Mouse (Mus musculus) heart, embryonic 16.5 days (tissue): ENCODE results near the gene Ttc7. TPM values are rescaled to one million over a fixed set of nuclear protein-coding genes. Genes with fewer than 3 reads are reported as not detected.
A peak's percentile ranks its signal among the peaks of the same experiment; 100 is the strongest.

Experiments
- ATAC-seq: fragments of 200-750 bp; cut with Nextera tagmentation; replicated peaks from 2 replicates; pipeline ENCODE4 v1.8.0; 2017; ENCODE audit warnings: moderate number of reproducible peaks; ENCODE audit not compliant: insufficient read depth, low FRiP score; ENCODE audit errors: extremely low read depth
- H3K27ac ChIP-seq: fragments of 300-500 bp; sonication (generic); 2 replicates; pipeline ENCODE4 v1.5.1; 2014; ENCODE audit warnings: mild to moderate bottlenecking, low read length, control low read depth, moderate library complexity
- H3K27me3 ChIP-seq: fragments of 300-500 bp; sonication (generic); 2 replicates; pipeline ENCODE4 v1.6.1; 2014; ENCODE audit warnings: low read length, mixed read lengths; ENCODE audit not compliant: control insufficient read depth, insufficient read depth
- H3K36me3 ChIP-seq: fragments of 300-500 bp; sonication (generic); 2 replicates; pipeline ENCODE4 v1.6.1; 2014; ENCODE audit not compliant: control insufficient read depth, insufficient read depth
- H3K4me1 ChIP-seq: fragments of 300-500 bp; sonication (generic); 2 replicates; pipeline ENCODE4 v1.6.1; 2014; ENCODE audit warnings: low read length, mixed read lengths; ENCODE audit not compliant: control insufficient read depth, insufficient read depth
- H3K4me2 ChIP-seq: fragments of 300-500 bp; sonication (generic); 2 replicates; pipeline ENCODE4 v1.6.1; 2014; ENCODE audit warnings: low read depth, mild to moderate bottlenecking, control low read depth, low read length
- H3K4me3 ChIP-seq: fragments of 300-500 bp; sonication (generic); 2 replicates; pipeline ENCODE4 v1.5.1; 2014; ENCODE audit warnings: mild to moderate bottlenecking, control low read depth, low read length
- H3K9ac ChIP-seq: fragments of 300-500 bp; sonication (generic); 2 replicates; pipeline ENCODE4 v1.6.1; 2014; ENCODE audit warnings: low read length, control low read depth
- H3K9me3 ChIP-seq: fragments of 300-500 bp; sonication (generic); replicated peaks from 2 replicates; pipeline ENCODE4 v1.6.1; 2016; ENCODE audit warnings: low read length; ENCODE audit not compliant: control insufficient read depth
- WGBS: fragments of 180-500 bp; shearing (Covaris S2); extraction: QIAGEN DNeasy Blood & Tissue Kit; methylation state at CpG from one replicate; pipeline ENCODE4 v1.1.7; 2014; 5-methylcytosine and 5-hydroxymethylcytosine counted together
- polyA plus RNA-seq: library from polyadenylated mRNA; unstranded; fragments of >200 nt; fragmentation: Nextera tagmentation; extraction: Ambion mirVana; gene quantifications from 2 replicates; pipeline ENCODE4 v1.2.1, GENCODE M21; 2015

Ttc7 gene
- polyA plus RNA-seq, 1 experiment from 2014 or later = 6.2 TPM

DNA sequence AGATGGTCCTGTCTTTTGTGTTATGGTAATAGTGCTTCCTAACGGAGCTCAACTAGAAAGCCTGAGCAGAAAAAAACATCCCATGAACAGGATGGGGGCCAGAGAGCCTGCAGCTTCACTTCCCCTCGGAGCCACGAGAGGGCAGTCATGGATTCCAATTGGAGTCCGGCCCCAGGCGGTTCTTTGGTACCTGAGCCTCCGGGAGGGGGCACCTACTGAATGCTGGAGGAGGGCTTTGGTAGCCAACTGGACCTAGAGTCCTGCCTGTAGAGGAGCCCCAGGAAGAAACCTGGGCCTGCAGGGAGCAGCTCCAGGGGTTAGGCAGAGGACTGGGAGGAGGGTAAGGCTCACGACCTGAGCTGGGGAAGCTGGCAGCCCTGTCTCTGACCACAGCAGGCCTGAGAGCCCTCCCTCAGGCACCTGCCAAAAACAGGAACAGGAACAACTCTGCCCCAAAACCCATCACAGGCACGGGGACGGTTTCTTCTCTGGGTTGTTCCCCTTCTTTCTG lies 32.4 kb downstream of the Ttc7 start:
- Histone ChIP-seq H3K4me1 (peaks cover 14% of the 10 kb centered on the region; the same call in 1 of the 2 replicates), H3K27me3 (no peaks in the 10 kb centered on the region), H3K4me2 (peak overlapping the region; percentile 34; the same call in 1 of the 2 replicates), H3K9ac (no peak overlapping the region), H3K9me3 (no peaks in the 10 kb centered on the region), H3K4me3 (no peak overlapping the region), H3K36me3 (no peaks in the 10 kb centered on the region), H3K27ac (no peak overlapping the region)
- 5% methylated on average over 9 of the region's 9 CpGs for WGBS
- peak; percentile 58 for ATAC-seq

DNA sequence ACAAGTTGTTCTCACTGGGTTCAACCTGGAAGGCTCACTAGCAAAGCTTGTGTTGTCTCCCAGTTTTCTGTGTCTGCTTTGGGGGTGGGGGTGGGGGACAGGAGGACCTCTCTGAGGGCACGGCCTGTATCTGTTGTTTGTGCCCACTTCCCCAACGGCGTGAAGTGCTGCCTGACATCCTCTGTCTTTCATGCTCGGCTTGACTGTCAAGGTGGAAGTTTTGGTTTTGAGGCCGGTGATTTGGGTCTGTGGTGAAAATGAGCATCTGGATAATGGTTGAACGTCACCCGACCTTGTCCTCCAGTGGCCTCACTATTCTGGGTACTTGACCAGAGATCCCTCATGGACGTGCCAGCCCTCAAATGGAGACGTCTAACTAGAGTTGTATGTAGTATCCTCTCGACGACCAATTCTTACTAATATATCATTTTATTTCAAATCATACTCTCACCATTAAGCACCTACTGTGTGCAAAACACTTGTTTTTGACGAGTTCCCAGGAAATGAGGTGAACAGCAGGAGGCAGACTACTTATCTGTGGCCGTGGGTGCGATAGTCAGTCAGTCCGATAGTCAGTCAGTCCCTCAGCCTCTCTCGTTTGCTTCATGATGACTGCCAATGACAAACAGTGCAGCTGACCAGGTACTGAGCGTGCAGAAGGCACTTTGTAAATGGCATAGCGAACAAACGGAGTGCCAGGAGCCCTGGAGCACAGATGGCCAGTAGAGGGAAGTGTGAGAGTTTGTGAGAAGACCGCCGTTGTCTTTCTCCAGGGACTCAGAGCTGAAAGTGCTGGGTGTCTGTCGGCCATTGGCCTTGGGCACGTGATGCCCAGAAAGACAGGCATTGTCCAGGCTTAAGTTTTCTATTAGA lies 33.4 kb downstream of the Ttc7 start:
- Histone ChIP-seq H3K9ac (no peak overlapping the region), H3K9me3 (no peaks in the 10 kb centered on the region), H3K27ac (no peak overlapping the region), H3K4me1 (peaks cover 14% of the 10 kb centered on the region; the same call in 1 of the 2 replicates), H3K4me2 (no peak overlapping the region), H3K36me3 (no peaks in the 10 kb centered on the region), H3K27me3 (no peaks in the 10 kb centered on the region), H3K4me3 (no peak overlapping the region)
- ATAC-seq = no peak
- WGBS = 67% methylated on average over 23 of the region's 23 CpGs

DNA sequence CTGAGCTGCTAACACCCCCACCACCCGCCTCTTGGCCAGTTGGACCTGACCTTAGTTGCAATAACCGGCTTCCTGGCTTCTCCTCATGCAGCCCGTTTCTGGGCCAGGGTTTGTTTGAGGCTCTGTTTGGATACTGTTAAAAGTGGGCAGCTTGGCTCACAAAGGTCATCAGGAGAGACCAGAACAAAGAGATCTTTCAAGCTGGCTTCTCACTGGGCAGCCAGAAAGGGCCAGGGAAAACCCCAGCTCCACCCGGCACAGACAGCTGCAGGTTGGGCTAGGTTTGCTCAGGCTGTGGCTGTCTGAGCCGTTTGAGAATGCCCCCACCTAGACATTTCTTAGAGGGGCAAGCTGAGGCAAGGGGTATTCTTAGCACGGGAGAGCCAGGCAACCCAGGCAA lies 34.6 kb downstream of the Ttc7 start:
- 53% methylated on average over 6 of the region's 6 CpGs for WGBS
- Histone ChIP-seq H3K27ac (no peak overlapping the region), H3K27me3 (no peaks in the 10 kb centered on the region), H3K36me3 (no peaks in the 10 kb centered on the region), H3K4me2 (no peak overlapping the region), H3K9ac (no peak overlapping the region), H3K4me3 (no peak overlapping the region), H3K4me1 (peaks cover 14% of the 10 kb centered on the region; the same call in 1 of the 2 replicates), H3K9me3 (peaks cover 6% of the 10 kb centered on the region)
- no peak for ATAC-seq

DNA sequence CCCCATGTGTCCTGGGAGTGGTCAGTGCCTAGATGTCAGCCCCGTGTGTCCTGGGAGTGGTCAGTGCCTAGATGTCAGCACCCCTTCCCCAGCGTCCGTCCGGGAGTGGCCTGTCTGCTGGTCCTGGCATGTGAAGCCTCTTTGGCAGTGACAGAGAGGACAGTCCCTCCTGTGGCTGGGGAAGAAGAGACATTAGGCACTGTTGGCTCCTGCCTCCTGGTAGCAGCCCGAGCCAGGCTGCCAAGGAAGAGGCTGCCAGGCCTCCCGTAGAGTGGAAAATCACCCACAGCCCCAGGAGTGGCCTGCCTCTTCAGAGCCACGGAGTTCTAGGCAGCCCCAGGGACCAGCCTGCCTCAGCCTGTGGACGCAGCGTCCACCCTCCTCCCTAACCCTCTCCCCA lies 35.3 kb downstream of the Ttc7 start:
- no peak overlapping the region for H3K9ac ChIP-seq
- H3K9me3 ChIP-seq = peaks cover 6% of the 10 kb centered on the region
- H3K4me2 ChIP-seq = no peak overlapping the region
- H3K4me3 ChIP-seq = no peak overlapping the region
- no peak overlapping the region for H3K27ac ChIP-seq
- no peak for ATAC-seq
- 65% methylated on average over 9 of the region's 9 CpGs for WGBS
- H3K4me1 ChIP-seq = peaks cover 7% of the 10 kb centered on the region; the same call in 1 of the 2 replicates
- no peaks in the 10 kb centered on the region for H3K36me3 ChIP-seq
- no peaks in the 10 kb centered on the region for H3K27me3 ChIP-seq

DNA sequence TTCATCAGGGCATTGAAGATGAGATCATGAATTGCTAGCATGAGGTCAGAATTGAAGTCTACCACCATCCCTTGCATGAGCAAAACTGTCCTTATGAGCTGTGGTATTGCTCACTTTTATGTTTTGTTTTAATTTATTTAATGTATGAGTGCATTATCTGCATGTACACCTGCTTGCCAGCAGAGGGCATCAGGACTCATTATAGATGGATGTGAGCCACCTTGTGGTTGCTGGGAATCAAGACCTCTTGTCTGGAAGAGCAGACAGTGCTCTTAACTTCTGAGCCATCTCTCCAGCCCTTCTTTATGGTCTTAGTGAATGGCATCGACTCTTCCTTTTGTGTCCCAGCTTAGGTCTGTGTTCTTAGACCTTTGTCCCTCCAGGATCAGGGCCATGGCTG lies 39.0 kb downstream of the Ttc7 start:
- H3K4me2 ChIP-seq = no peak overlapping the region
- H3K9me3 ChIP-seq = peaks cover 6% of the 10 kb centered on the region
- no peak overlapping the region for H3K9ac ChIP-seq
- H3K27me3 ChIP-seq = no peaks in the 10 kb centered on the region
- no peaks in the 10 kb centered on the region for H3K4me1 ChIP-seq
- WGBS = 82% methylated on average over 1 of the region's 1 CpGs
- no peak overlapping the region for H3K27ac ChIP-seq
- no peak overlapping the region for H3K4me3 ChIP-seq
- no peak for ATAC-seq
- no peaks in the 10 kb centered on the region for H3K36me3 ChIP-seq

DNA sequence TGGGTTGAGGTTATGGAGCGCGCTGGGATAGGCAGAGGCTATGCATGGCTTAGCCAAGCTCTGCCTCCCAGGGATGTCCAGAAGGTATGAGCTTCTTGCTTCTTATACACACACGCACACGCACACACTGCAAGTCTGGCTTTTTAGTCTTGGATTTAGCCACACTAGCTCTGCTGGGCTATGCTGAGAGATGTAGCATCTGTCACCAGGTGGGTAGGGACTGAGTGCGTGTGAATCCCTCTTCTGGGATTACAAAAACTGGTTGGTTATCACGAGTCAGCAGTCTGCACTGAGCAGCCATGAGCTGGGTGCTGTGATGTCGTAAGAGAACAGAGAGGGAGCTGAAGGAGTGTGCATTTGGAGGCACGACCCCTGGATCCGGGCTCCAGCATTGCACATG lies 40.5 kb downstream of the Ttc7 start:
- Histone ChIP-seq H3K9ac (no peak overlapping the region), H3K4me1 (no peaks in the 10 kb centered on the region), H3K27me3 (no peaks in the 10 kb centered on the region), H3K27ac (no peak overlapping the region), H3K9me3 (peaks cover 6% of the 10 kb centered on the region), H3K36me3 (no peaks in the 10 kb centered on the region), H3K4me2 (no peak overlapping the region), H3K4me3 (no peak overlapping the region)
- no peak for ATAC-seq
- 85% methylated on average over 9 of the region's 9 CpGs for WGBS

DNA sequence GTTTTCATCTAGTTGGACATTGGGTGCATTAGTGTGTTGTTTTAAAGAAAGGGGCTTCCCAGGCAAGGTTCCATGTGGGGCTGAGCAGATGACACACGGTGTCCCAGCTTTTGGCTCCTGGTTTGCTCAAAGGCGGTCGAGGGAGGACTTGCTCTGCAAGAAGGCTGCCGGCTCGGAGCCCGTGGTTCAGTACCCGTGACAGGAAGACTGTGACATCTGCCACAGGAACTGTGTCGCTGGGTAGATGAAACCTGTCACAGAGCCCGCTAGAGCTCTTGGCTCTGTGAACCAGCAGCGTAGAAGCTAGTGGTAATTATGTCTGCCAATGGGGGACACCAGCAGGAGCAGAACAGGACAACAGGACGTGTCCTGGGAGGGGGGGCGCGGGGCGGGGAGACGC lies 42.8 kb downstream of the Ttc7 start:
- H3K4me3 ChIP-seq = no peak overlapping the region
- 66% methylated on average over 15 of the region's 15 CpGs for WGBS

DNA sequence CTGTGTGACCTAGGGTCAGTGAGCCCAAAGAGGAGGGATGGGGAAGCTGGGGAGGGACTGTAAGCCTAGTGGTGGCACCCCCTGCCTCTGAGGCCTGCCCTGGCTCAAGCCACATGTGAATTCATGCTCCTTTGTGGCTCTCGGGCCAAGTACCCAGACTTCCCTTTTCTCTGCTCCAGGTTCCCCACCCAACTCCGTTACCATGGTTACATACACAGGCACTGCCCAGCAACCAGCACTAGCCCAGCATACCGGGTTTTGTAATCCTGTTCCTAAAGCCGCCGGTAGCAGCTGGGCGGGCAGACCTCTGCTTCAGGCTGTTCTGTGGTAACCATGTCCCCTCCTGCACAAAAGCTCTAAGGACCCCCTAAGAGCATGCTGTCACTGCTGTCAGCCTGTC lies 44.3 kb downstream of the Ttc7 start:
- ATAC-seq = no peak
- H3K4me2 ChIP-seq = no peak overlapping the region
- H3K27me3 ChIP-seq = peaks cover 9% of the 10 kb centered on the region; the same call in 1 of the 2 replicates
- 48% methylated on average over 6 of the region's 6 CpGs for WGBS
- H3K27ac ChIP-seq = no peak overlapping the region
- no peak overlapping the region for H3K4me3 ChIP-seq
- H3K9me3 ChIP-seq = peaks cover 1% of the 10 kb centered on the region
- no peak overlapping the region for H3K9ac ChIP-seq
- peaks cover 15% of the 10 kb centered on the region for H3K4me1 ChIP-seq
- H3K36me3 ChIP-seq = no peaks in the 10 kb centered on the region

More for the DNA sequence above, 42.8 kb downstream of the Ttc7 start:
- Histone ChIP-seq H3K9ac (no peak overlapping the region), H3K9me3 (peaks cover 6% of the 10 kb centered on the region), H3K27me3 (peaks cover 9% of the 10 kb centered on the region; the same call in 1 of the 2 replicates), H3K4me1 (peaks cover 5% of the 10 kb centered on the region; the same call in 1 of the 2 replicates), H3K27ac (no peak overlapping the region), H3K36me3 (no peaks in the 10 kb centered on the region), H3K4me2 (no peak overlapping the region)
- ATAC-seq = no peak

DNA sequence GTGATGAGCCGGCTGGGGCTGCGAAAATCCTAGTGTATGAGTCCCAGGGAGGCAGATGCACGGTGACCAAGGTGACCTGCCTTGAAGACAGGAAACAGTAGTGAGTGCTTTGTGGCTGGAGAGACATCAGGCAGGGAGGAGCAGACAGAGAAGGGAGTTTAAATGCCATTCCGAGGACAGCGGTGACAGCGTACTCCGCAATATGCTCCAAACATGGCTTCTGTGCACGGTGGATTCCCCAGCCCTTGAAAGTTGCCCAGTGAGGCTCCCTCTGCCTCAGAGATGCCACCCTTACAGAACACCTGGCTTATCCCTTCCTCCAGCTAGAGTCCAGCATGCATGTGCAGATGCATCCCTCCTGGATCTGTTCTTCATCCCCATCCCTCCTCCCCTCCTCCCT lies 45.0 kb downstream of the Ttc7 start:
- no peak overlapping the region for H3K9ac ChIP-seq

More for the DNA sequence above, 45.0 kb downstream of the Ttc7 start:
- ATAC-seq = no peak
- Histone ChIP-seq H3K4me2 (no peak overlapping the region), H3K9me3 (no peaks in the 10 kb centered on the region), H3K36me3 (no peaks in the 10 kb centered on the region), H3K27me3 (peaks cover 9% of the 10 kb centered on the region; the same call in 1 of the 2 replicates), H3K27ac (no peak overlapping the region), H3K4me1 (peaks cover 17% of the 10 kb centered on the region), H3K4me3 (no peak overlapping the region)
- 69% methylated on average over 8 of the region's 8 CpGs for WGBS
